Mouse (Mus musculus) fibroblast of lung, adult 2 months (primary cell): ENCODE measurements around the gene Plin2.
"Not testable (repeated sequence)": the region's sequence is repeated elsewhere in the genome, so short reads cannot be mapped to it uniquely, and the experiment has no call there.

Source experiments
- DNase-seq: peaks from one replicate; pipeline ENCODE4 v3.0.0-alpha.2; 2011; ENCODE audit warnings: low read depth

Plin2 gene

DNA sequence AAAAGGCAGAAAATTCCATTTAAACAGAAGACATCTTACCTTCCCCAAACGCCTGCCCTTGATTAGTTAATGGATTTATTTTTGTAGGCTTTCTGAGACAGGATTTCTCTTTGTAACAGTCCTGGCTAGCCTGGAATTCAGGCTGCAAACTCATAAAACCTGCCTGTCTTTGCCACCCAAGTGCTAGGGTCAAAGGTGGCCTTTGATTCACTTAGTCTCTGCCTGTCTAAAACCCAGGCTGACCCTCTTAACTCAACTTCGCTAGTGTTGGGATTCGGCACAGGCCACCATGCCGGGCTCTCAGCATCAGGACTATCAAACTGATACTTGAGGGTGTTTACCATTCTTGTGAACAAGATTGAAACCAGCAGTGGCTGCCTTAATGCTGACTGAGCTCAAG, 38.0 kb downstream of the Plin2 start:
- DNase-seq: no peak

DNA sequence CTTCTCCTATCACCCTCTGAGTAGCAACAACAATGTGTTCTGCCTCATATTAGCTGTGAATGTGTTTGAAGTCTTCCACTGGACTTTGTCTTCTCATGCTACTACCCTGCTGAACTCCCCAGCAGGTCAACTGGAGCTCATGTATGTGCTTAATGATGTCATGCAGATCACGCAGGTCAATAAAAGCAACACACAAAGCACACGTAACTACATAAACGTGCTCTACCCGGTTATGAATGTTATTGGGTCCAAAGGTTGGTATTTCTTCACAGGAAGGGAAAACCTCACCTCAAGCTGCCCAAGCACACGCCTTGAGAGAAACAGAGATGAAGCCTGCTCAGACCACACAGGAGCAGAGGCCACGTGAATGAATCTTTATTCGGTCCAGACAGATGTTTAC, 43.4 kb downstream of the Plin2 start:
- not testable (repeated sequence) for DNase-seq

DNA sequence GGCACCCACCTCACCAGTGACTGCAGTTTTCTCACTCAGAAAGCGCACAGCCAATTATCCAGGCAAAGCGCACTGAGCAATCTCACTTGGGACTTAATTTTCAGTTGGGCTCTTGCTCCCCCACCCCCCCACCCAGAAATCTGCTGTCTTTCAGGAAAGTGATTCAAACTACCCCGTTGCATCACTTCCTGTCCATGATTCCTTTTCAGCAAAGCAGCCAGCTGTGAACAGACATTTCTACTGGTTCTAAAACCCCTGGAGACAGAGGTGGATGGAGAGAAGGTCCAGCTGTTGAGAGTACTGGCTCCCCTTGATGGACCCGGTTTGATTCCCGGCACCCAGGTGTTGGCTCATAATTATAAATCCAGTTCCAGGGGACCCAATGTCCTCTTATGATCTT, 44.4 kb downstream of the Plin2 start:
- no peak for DNase-seq

DNA sequence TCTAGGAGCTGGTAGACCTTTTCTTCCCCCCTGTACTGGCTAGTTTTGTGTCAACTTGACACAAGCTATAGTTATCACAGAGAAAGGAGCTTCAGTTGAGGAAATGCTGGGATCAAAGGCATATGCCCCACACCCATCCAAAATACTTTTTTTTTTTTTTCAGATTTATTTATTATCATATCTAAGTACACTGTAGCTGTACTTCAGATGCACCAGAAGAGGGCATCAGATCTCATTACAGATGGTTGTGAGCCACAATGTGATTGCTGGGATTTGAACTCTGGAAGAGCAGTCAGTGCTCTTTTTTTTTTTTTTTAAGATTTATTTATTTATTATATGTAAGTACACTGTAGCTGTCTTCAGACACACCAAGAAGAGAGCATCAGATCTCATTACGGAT, 47.3 kb downstream of the Plin2 start:
- not testable (repeated sequence) for DNase-seq

DNA sequence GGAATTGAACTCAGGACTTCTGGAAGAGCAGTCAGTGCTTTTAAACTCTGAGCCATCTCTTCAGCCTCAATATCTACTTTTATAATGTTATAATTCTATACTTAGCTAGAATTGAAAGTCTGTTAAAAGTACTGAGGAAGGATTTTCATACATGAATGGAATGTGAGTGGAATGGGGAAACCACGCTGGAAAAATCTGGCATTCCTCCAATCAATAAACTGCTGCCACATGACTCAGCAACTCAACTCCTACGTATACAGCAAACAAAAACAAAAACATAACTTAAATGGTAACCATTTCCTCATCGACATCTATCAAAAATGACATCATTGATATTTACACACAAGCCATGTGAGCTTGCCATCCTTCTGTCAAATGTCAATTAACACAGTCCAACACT, 47.7 kb downstream of the Plin2 start:
- no peak for DNase-seq

DNA sequence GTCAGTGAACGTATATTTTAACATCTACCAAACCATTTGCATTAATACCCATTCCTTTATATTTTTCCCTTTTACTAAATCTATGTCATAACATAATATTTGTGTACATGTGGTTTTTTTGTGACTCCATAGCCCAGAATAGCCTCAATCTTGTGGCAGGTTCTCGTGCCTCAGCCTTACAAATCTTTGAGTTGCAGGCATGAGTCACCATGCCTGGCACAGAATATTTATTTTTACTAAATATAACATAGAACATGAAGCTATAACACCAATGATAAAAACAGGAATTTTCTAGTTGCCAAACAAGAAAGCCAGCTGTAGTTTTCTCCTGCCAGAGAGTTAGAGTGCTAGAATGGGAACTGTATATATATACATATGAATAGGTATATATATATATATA, 49.4 kb downstream of the Plin2 start:
- peak; percentile 16 for DNase-seq

DNA sequence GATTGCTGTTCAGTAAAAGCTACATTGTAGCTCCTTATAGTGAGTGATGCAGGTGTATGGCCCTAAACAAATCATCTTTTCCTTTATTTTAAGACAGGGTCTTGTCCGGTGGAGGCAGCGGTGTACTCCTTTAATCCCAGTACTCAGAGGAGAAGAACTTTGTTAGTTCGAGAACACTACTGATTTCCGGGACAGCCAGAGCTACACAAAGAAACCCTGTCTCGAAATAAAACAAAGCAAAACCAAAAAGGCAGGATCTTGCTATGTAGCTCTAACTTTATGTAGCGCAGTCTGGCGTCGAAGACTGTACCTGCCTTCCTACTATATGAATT, 57.6 kb downstream of the Plin2 start:
- no peak for DNase-seq

DNA sequence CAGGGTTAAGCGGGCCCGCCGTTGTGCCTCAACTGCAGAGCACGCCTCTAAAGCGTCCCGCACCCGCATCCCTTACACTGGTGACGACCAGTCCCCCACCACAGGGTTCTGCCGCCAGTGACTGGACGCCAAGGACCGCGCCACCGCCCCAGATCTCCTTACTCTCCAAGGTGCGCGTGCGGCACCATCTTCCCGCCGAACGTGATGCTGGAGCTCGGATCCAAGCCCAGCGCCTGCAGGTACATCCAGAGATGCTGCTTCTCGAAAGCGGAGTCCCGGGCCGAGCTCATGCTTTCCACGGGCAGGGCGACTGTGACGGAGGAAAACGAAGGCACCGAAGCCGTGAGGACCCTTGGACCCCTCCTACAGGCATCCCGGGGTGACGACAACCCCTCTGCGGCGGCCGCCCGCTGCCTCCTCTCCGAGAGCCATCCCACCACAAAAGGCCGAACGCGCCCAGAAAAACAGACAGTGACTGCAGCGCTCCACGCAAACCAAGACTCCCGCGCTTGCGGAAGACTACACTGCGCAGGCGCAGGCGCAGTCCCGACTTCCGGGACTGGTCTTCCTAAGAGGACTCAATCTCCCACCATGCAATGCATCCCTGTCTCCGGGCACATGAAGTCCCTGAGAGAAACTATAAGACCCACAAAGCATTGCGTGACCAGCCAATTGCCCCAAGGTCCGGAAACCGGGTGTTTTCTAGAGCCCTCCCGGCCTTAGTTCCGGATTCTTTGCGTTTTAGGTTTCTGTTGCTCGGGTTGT, 58.2 kb downstream of the Plin2 start, which contains the start of gene Haus6:
Gene Haus6 (minus strand): TSS at position 532 of the 765 bp plus-strand sequence.
- peak; percentile 93 for DNase-seq
